Mouse (Mus musculus) CH12.LX (cell line): ENCODE measurements around the gene Prpf3. TPM values are rescaled to one million over a fixed set of nuclear protein-coding genes. Genes with fewer than 3 reads are reported as not detected.
"Not testable (repeated sequence)": the region's sequence is repeated elsewhere in the genome, so short reads cannot be mapped to it uniquely, and the experiment has no call there.

Experiments used
- DNase-seq: peaks from one replicate; pipeline ENCODE4 v3.0.0-alpha.2; 2013; ENCODE audit errors: extremely low read depth
- H3K27ac ChIP-seq: 2 replicates; pipeline ENCODE4 v1.5.1; 2012; ENCODE audit warnings: low read depth, mild to moderate bottlenecking, control low read depth, moderate library complexity; ENCODE audit not compliant: insufficient read depth
- H3K27me3 ChIP-seq: replicated peaks from 2 replicates; pipeline ENCODE3; 2012; ENCODE audit warnings: inconsistent platforms
- H3K36me3 ChIP-seq, 2 experiments: replicated peaks in 1 of 2; 2 replicates each; pipeline versions ENCODE3 to v1.6.1; 2012; ENCODE audit warnings: inconsistent platforms in 1 of 2, low read length in 1 of 2, mild to moderate bottlenecking in 1 of 2, mixed read lengths in 1 of 2, moderate library complexity in 1 of 2; ENCODE audit not compliant: control insufficient read depth in 1 of 2, insufficient read depth in 1 of 2
- H3K4me1 ChIP-seq, 2 experiments: 2 replicates each; pipeline ENCODE4 v1.6.1; 2012; ENCODE audit warnings: inconsistent platforms in 1 of 2, moderate library complexity in 1 of 2; ENCODE audit not compliant: insufficient read depth in 2 of 2, control insufficient read depth in 1 of 2
- H3K4me2 ChIP-seq: 2 replicates; pipeline ENCODE4 v1.6.1; 2012; ENCODE audit warnings: low read depth, mild to moderate bottlenecking, control low read depth; ENCODE audit not compliant: poor library complexity, insufficient read depth, severe bottlenecking
- H3K4me3 ChIP-seq, 3 experiments: fragments of 150-350 bp in 1 of 3; sonication (generic) in 1 of 3; replicated peaks in 1 of 3; 2 replicates each; pipeline versions ENCODE3 to v1.5.1; 2011 to 2012; ENCODE audit warnings: low read depth in 2 of 3, low read length in 2 of 3, mild to moderate bottlenecking in 2 of 3, moderate library complexity in 2 of 3, control low read depth in 1 of 3, improper control_type of control experiment in 1 of 3, inconsistent platforms in 1 of 3, mixed read lengths in 1 of 3; ENCODE audit not compliant: poor library complexity in 1 of 3
- H3K79me2 ChIP-seq: replicated peaks from 2 replicates; pipeline ENCODE4 v1.6.1; 2012; ENCODE audit warnings: mild to moderate bottlenecking, moderate library complexity; ENCODE audit not compliant: control insufficient read depth, poor library complexity, insufficient read depth, severe bottlenecking; ENCODE audit errors: extremely low read depth
- H3K9ac ChIP-seq: 2 replicates; pipeline ENCODE4 v1.6.1; 2012; ENCODE audit warnings: low read depth, mild to moderate bottlenecking, control low read depth, moderate library complexity; ENCODE audit not compliant: insufficient read depth
- H3K9me3 ChIP-seq: replicated peaks from 2 replicates; pipeline ENCODE3; 2012; ENCODE audit warnings: low read length, inconsistent platforms, mixed read lengths
- CHD2 ChIP-seq: IDR thresholded peaks from 2 replicates; pipeline ENCODE4 v1.6.1; 2011; ENCODE audit warnings: low read length, improper control_type of control experiment
- CTCF ChIP-seq, 2 experiments: IDR thresholded peaks in 1 of 2; conservative IDR thresholded peaks in 1 of 2; 2 replicates each; pipeline ENCODE4 v1.5.1; 2011 to 2012; ENCODE audit warnings: low read depth in 2 of 2, low read length in 2 of 2, improper control_type of control experiment in 1 of 2, inconsistent platforms in 1 of 2, mild to moderate bottlenecking in 1 of 2, moderate library complexity in 1 of 2
- ELF1 ChIP-seq: IDR thresholded peaks from 2 replicates; pipeline ENCODE4 v1.6.1; 2014; ENCODE audit warnings: low read depth, mild to moderate bottlenecking, inconsistent platforms, low read length, improper control_type of control experiment
- GABPA ChIP-seq: IDR thresholded peaks from 2 replicates; pipeline ENCODE4 v1.6.1; 2012; ENCODE audit warnings: low read depth, low read length, improper control_type of control experiment, inconsistent platforms; ENCODE audit not compliant: insufficient replicate concordance
- HCFC1 ChIP-seq: IDR thresholded peaks from 2 replicates; pipeline ENCODE4 v1.6.1; 2012; ENCODE audit warnings: low read depth, mild to moderate bottlenecking, inconsistent platforms, low read length, improper control_type of control experiment
- IRF4 ChIP-seq: IDR thresholded peaks from 2 replicates; pipeline ENCODE4 v1.6.1; 2014; ENCODE audit warnings: low read depth, mild to moderate bottlenecking, inconsistent platforms, low read length, improper control_type of control experiment
- KAT2A ChIP-seq: IDR thresholded peaks from 2 replicates; pipeline ENCODE4 v1.6.1; 2012; ENCODE audit warnings: low read length, improper control_type of control experiment, inconsistent platforms; ENCODE audit not compliant: insufficient replicate concordance
- MAFK ChIP-seq: IDR thresholded peaks from 2 replicates; pipeline ENCODE4 v1.6.1; 2011; ENCODE audit warnings: low read length, improper control_type of control experiment; ENCODE audit not compliant: insufficient replicate concordance
- MAX ChIP-seq: IDR thresholded peaks from 2 replicates; pipeline ENCODE4 v1.6.1; 2011; ENCODE audit warnings: low read length, improper control_type of control experiment
- MAZ ChIP-seq: IDR thresholded peaks from 2 replicates; pipeline ENCODE4 v1.6.1; 2012; ENCODE audit warnings: low read depth, mild to moderate bottlenecking, inconsistent platforms, low read length, improper control_type of control experiment, moderate library complexity
- MEF2A ChIP-seq: IDR thresholded peaks from 2 replicates; pipeline ENCODE4 v1.6.1; 2014; ENCODE audit warnings: low read depth, mild to moderate bottlenecking, inconsistent platforms, low read length, improper control_type of control experiment, borderline replicate concordance
- MYC ChIP-seq: IDR thresholded peaks from 2 replicates; pipeline ENCODE4 v1.6.1; 2011; ENCODE audit warnings: low read depth, mild to moderate bottlenecking, improper control_type of control experiment, low read length
- NELFE ChIP-seq: IDR thresholded peaks from 2 replicates; pipeline ENCODE4 v1.6.1; 2011; ENCODE audit warnings: low read depth, low read length, improper control_type of control experiment
- NRF1 ChIP-seq: IDR thresholded peaks from 2 replicates; pipeline ENCODE4 v1.6.1; 2014; ENCODE audit warnings: low read depth, mild to moderate bottlenecking, inconsistent platforms, low read length, improper control_type of control experiment, moderate library complexity
- POLR2A ChIP-seq: IDR thresholded peaks from 2 replicates; pipeline ENCODE4 v1.6.1; 2011; ENCODE audit warnings: low read depth, mild to moderate bottlenecking, improper control_type of control experiment, low read length
- RCOR1 ChIP-seq: conservative IDR thresholded peaks from 2 replicates; pipeline ENCODE4 v1.6.1; 2012; ENCODE audit warnings: low read depth, mild to moderate bottlenecking, inconsistent platforms, low read length, improper control_type of control experiment
- SIN3A ChIP-seq: IDR thresholded peaks from 2 replicates; pipeline ENCODE4 v1.6.1; 2012; ENCODE audit warnings: low read length, improper control_type of control experiment, inconsistent platforms
- TBP ChIP-seq: conservative IDR thresholded peaks from 2 replicates; pipeline ENCODE4 v1.6.1; 2011; ENCODE audit warnings: low read depth, low read length, improper control_type of control experiment
- USF1 ChIP-seq: IDR thresholded peaks from 2 replicates; pipeline ENCODE4 v1.6.1; 2014; ENCODE audit warnings: low read depth, mild to moderate bottlenecking, inconsistent platforms, low read length, improper control_type of control experiment
- ZMIZ1 ChIP-seq: IDR thresholded peaks from 2 replicates; pipeline ENCODE4 v1.6.1; 2012; ENCODE audit warnings: low read depth, mild to moderate bottlenecking, inconsistent platforms, low read length, improper control_type of control experiment
- dilution Hi-C: fragments of 300-500 bp; cut with MboI; formaldehyde crosslinking; loops from 2 replicates; pipeline ENCODE4 v1.14.3; 2020; ENCODE audit warnings: low sequenced_read_pairs; ENCODE audit not compliant: extremely low pct_unique_long_range_greater_than_20kb, extremely low pct_ligation_motif_present
- in situ Hi-C: fragments of 300-500 bp; cut with MboI; formaldehyde crosslinking; loops from 3 replicates; pipeline ENCODE4 v1.14.3; 2019; ENCODE audit warnings: low sequenced_read_pairs, low pct_ligation_motif_present, low pct_unique_long_range_greater_than_20kb, mixed read lengths
- polyA plus RNA-seq: library from polyadenylated mRNA; unstranded; fragments of >175 nt; gene quantifications from 2 replicates; pipeline ENCODE4 v1.2.1, GENCODE M21; 2012; ENCODE audit warnings: low read depth; ENCODE audit not compliant: insufficient read length
- total RNA-seq, 2 experiments: library from RNA; depleted of rRNA; stranded (reverse); fragments of 300-350 nt in 1 of 2; fragments of >200 nt in 1 of 2; gene quantifications; 2 replicates each; pipeline ENCODE4 v1.2.3; 2012 to 2014

Gene Prpf3
- total and polyA plus RNA-seq, 3 experiments = 11.5 to 67.8 (median 27.1) TPM

DNA sequence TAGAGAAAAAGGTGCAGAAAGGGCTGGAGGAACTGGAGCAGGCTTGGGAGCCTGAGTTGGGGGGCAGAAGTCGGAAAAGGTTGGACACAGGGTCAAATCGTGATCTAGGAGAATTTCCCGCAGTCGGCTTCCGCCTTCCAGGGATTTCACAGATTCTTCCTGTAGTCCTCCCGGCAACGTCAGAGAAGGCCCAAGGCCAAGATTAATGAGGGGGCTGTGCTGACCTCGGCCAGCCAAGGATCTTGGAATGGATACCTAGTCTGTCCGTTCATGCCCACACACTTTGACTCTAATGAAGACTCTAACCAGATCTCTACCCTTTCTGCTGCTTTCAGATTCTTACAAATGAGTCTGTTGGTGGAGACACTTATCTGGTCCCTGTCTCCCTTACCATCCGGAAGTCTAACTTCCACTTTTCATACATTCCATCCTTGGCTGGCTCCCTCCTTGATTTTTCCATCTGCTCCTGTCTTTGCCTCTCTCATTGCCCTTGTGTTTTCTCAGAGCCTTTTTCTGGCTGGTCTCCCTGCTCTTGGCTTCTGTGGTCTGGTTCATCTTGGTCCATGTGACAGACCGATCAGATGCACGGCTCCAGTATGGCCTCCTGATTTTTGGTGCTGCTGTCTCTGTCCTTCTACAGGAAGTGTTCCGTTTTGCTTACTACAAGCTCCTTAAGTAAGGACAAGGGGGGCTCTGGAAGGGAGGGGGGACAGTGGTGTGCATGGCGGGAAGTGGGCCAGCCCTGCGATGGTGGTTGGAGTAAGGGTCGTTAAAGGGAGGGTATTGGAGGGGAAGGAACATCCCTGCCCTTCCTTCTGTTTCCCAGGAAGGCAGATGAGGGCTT lies 38.9 kb upstream of the Prpf3 start:
- TF ChIP-seq MAFK (no peak), USF1 (no peak), MAZ (no peak), CTCF (conservative IDR thresholded peaks at IDR 0.05 in 1 of 2, IDR thresholded peaks at IDR 0.05 in 1 of 2; ENCODE audit: low read depth in 2 of 2, low read length in 2 of 2) (no peak)
- Histone ChIP-seq H3K9me3 (no peaks in the 10 kb centered on the region), H3K27ac (no peak overlapping the region; the same call in 1 of the 2 replicates), H3K36me3 (peaks cover 7 to 31% of the 10 kb centered on the region in 2 experiments), H3K4me2 (peak overlapping the region; percentile 92), H3K79me2 (peaks cover 16% of the 10 kb centered on the region), H3K4me3 (peak overlapping the region; percentile 85 to 98 (median 90)), H3K9ac (peak overlapping the region; percentile 99), H3K4me1 (peaks cover 10 to 50% of the 10 kb centered on the region in 2 experiments), H3K27me3 (no peaks in the 10 kb centered on the region)
- in situ Hi-C loops = no loop called here
- DNase-seq = no peak
- dilution Hi-C loops = no loop called here

DNA sequence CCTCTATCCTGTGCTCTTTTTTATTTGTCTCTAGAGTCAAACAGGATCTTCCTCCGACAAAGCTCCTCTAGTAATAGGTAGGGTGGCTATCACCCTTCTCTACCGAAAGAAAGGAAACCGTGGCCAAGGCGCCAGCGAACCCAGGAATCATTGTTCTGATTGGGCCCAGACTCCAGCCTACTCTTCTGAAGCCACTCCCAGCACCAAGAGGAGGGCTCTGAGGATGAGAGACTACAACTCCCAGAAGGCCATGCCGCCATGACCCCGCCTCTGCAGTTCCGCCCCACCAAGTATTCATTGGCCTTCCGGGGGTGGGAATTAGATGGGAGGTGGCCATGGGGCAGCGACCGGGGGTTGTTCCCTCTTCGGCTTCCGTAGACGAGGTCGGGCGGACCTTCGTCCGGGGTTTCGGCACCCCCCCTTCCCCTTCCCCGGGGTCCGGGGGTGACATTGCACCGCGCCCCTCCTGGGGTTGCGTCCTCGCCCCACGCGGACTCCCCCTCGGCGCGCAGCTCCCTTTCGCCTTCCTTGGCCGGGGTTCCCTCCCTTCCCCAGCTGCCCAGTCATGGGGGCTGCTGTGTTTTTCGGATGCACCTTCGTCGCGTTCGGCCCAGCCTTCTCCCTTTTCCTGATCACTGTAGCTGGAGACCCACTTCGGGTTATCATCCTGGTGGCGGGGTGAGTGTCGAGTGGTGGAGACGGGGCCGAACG lies 38.1 kb upstream of the Prpf3 start, which contains the start of gene Aph1a:
Aph1a (plus strand) TSS at position 364 of the 711 bp plus-strand sequence.
- Histone ChIP-seq H3K4me2 (peak within 1 kb of the TSS; percentile 93), H3K4me3 (peak within 1 kb of the TSS; percentile 85 to 98 (median 90)), H3K9ac (peak within 1 kb of the TSS; percentile 99), H3K4me1 (peaks cover 10 to 51% of the 10 kb centered on the region in 2 experiments), H3K79me2 (peaks cover 16% of the 10 kb centered on the region), H3K36me3 (peaks cover 8 to 31% of the 10 kb centered on the region in 2 experiments)
- 0 out of 2 replicates have a peak, but pooled peaks have one; percentile 17 for TF ChIP-seq RCOR1
- TF ChIP-seq ELF1 = peak; percentile 93
- TF ChIP-seq IRF4 = 0 out of 2 replicates have a peak, but pooled peaks have one; percentile 34
- peak; percentile 95 for TF ChIP-seq KAT2A
- 0 out of 2 replicates have a peak, but pooled peaks have one; percentile 11 for TF ChIP-seq MEF2A
- peak; percentile 76 for TF ChIP-seq POLR2A
- peak; percentile 93 for TF ChIP-seq HCFC1
- TF ChIP-seq MAX = peak; percentile 58
- TF ChIP-seq MYC = peak; percentile 46; the same call in 1 of the 2 replicates
- peak; percentile 85 for TF ChIP-seq NELFE
- TF ChIP-seq ZMIZ1 = peak; percentile 63; the same call in 1 of the 2 replicates
- TF ChIP-seq MAZ = peak; percentile 65; the same call in 1 of the 2 replicates
- TF ChIP-seq CHD2 = peak; percentile 26; the same call in 1 of the 2 replicates
- TF ChIP-seq SIN3A = peak; percentile 51; the same call in 1 of the 2 replicates
- TF ChIP-seq TBP = peak; percentile 54; the same call in 1 of the 2 replicates
- peak; percentile 68; the same call in 1 of the 2 replicates for TF ChIP-seq GABPA
- peak; percentile 44 for TF ChIP-seq NRF1
- H3K27ac ChIP-seq, in situ Hi-C loops, H3K9me3 ChIP-seq, H3K27me3 ChIP-seq, dilution Hi-C loops: not testable (repeated sequence)
- peak; percentile 98 for DNase-seq
